Mouse (Mus musculus): Measurements from ENCODE around the gene 1810055G02Rik.

DNA sequence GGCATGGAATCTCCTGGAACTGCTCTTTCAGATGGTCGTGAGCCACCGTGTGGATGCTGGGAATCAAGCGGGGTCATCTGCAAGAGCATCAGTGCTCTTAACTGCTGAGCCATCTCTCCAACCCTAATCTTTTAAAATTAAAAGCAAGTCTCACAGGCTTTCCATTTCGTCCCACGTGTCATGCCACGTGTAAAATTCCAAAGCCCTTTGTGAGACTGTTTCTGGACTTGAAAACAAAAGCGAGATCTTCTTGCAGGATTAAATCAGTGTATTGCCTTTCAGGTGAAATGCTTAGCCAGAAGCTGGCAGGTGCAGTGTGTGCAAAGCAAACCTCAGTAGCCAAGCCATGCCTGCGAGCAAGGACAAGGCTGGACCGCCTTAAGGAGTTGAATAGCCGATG, 540 bp upstream of the 1810055G02Rik start:
- no peak for TF ChIP-seq CTCF (IDR thresholded peaks at IDR 0.05; ENCODE audit: control insufficient read depth, insufficient read depth, insufficient read length)
- TF ChIP-seq USF1 (IDR thresholded peaks at IDR 0.05; ENCODE audit: low read depth), result no peak
- TF ChIP-seq CEBPB (IDR thresholded peaks at IDR 0.05; ENCODE audit: low read depth), result no peak
- TF ChIP-seq MYOG (IDR thresholded peaks at IDR 0.05; ENCODE audit: control insufficient read depth, extremely low read depth, insufficient read length), result no peak
- no peak for TF ChIP-seq MYOD1 (IDR thresholded peaks at IDR 0.05; ENCODE audit: control insufficient read depth, insufficient read length, low read depth)
